Comparison of ENCODE assay signal across 28 mouse cellular contexts in genomic region chr16:21631815-21632222, GRCm38 (mm10).
DNase-seq lines count a peak whose midpoint lies in the region; ATAC-seq and TF ChIP-seq lines count a peak whose summit lies in the region.
"Had no signal": no experiment of that assay in that cellular context is flagged by ENCODE, and none has a peak within 500 bp of the region (broad histone marks: within the 10 kb centered on the region; RNA-seq: fewer than 3 reads in every experiment).

No protein-coding gene starts in this region.

- H3K9ac ChIP-seq in kidney, embryonic 14.5 days (ENCODE audit: low read depth, low read length) = no peak overlapping the region
- H3K9ac ChIP-seq: embryonic facial prominence, embryonic 15.5 days; forebrain, postnatal 0 days; heart, embryonic 15.5 days; hindbrain, embryonic 13.5 days; kidney, embryonic 15.5 days; limb, embryonic 13.5 days; liver, embryonic 12.5 days; midbrain, embryonic 13.5 days; neural tube, embryonic 13.5 days; stomach, embryonic 15.5 days had no signal

- no peaks in the 10 kb centered on the region for H3K79me2 ChIP-seq in myocyte (ENCODE audit: control insufficient read depth, insufficient read depth)

- peak; percentile 89 for ATAC-seq in activated CD4-positive, CD25-positive, alpha-beta regulatory T cell, adult 4 months
- ATAC-seq in kidney, embryonic 14.5 days (ENCODE audit: low FRiP score, low TSS enrichment) = no peak
- ATAC-seq: forebrain, postnatal 0 days; liver, embryonic 12.5 days; midbrain, embryonic 13.5 days had no signal

- no peaks in the 10 kb centered on the region for H3K36me3 ChIP-seq in myocyte (ENCODE audit: control insufficient read depth, insufficient read depth)
- no peaks in the 10 kb centered on the region for H3K36me3 ChIP-seq in kidney, embryonic 14.5 days (ENCODE audit: control insufficient read depth, insufficient read depth, low read length)
- H3K36me3 ChIP-seq: embryonic facial prominence, embryonic 15.5 days; heart, embryonic 15.5 days; hindbrain, embryonic 13.5 days; kidney, embryonic 15.5 days; limb, embryonic 13.5 days; liver, embryonic 12.5 days; midbrain, embryonic 13.5 days; neural tube, embryonic 13.5 days; stomach, embryonic 15.5 days had no signal

- H3ac ChIP-seq in myocyte (ENCODE audit: control insufficient read depth, insufficient read length) = no peak overlapping the region

- H3K4me2 ChIP-seq in myocyte (ENCODE audit: low read depth) = no peak overlapping the region
- H3K4me2 ChIP-seq in kidney, embryonic 14.5 days (replicated peaks; ENCODE audit: low read depth, low read length) = no peak overlapping the region
- H3K4me2 ChIP-seq: embryonic facial prominence, embryonic 15.5 days; heart, embryonic 15.5 days; hindbrain, embryonic 13.5 days; kidney, embryonic 15.5 days; limb, embryonic 13.5 days; liver, embryonic 12.5 days; midbrain, embryonic 13.5 days; neural tube, embryonic 13.5 days; stomach, embryonic 15.5 days had no signal

- TF ChIP-seq POLR2A in myocyte (IDR thresholded peaks at IDR 0.05; ENCODE audit: insufficient read length, low read depth) = no peak

- no peaks in the 10 kb centered on the region for H3K9me3 ChIP-seq in kidney, embryonic 14.5 days (ENCODE audit: control insufficient read depth, low read length)
- H3K9me3 ChIP-seq: embryonic facial prominence, embryonic 15.5 days; heart, embryonic 15.5 days; hindbrain, embryonic 13.5 days; kidney, embryonic 15.5 days; limb, embryonic 13.5 days; liver, embryonic 12.5 days; midbrain, embryonic 13.5 days; neural tube, embryonic 13.5 days; stomach, embryonic 15.5 days had no signal

- no peak overlapping the region for H3K27ac ChIP-seq in kidney, embryonic 14.5 days (ENCODE audit: low read depth, low read length)
- H3K27ac ChIP-seq: embryonic facial prominence, embryonic 15.5 days; heart, embryonic 15.5 days; hindbrain, embryonic 13.5 days; kidney, embryonic 15.5 days; limb, embryonic 13.5 days; liver, embryonic 12.5 days; midbrain, embryonic 13.5 days; neural tube, embryonic 13.5 days; stomach, embryonic 15.5 days had no signal

- 75% methylated on average over 4 of the region's 4 CpGs for WGBS in kidney, embryonic 14.5 days

- no peaks in the 10 kb centered on the region for H3K27me3 ChIP-seq in myocyte (ENCODE audit: control insufficient read depth, insufficient read depth, insufficient read length)
- no peaks in the 10 kb centered on the region for H3K27me3 ChIP-seq in kidney, embryonic 14.5 days (ENCODE audit: control insufficient read depth, insufficient read depth, low read length)
- H3K27me3 ChIP-seq: embryonic facial prominence, embryonic 15.5 days; heart, embryonic 15.5 days; hindbrain, embryonic 13.5 days; kidney, embryonic 15.5 days; limb, embryonic 13.5 days; liver, embryonic 12.5 days; midbrain, embryonic 13.5 days; neural tube, embryonic 13.5 days; stomach, embryonic 15.5 days had no signal

- no peak overlapping the region for H3K4me3 ChIP-seq in myocyte
- no peak overlapping the region for H3K4me3 ChIP-seq in kidney, embryonic 14.5 days (ENCODE audit: low read length)
- H3K4me3 ChIP-seq: embryonic facial prominence, embryonic 15.5 days; heart, embryonic 15.5 days; hindbrain, embryonic 13.5 days; kidney, embryonic 15.5 days; limb, embryonic 13.5 days; liver, embryonic 12.5 days; midbrain, embryonic 13.5 days; neural tube, embryonic 13.5 days; stomach, embryonic 15.5 days had no signal

- peak; percentile 39 for DNase-seq in thymus, postnatal 0 days (ENCODE audit: low spot score)
- DNase-seq in thymus, postnatal 4 days = no peak
- DNase-seq in B cell, adult 2 months = peak; percentile 14 to 25
- DNase-seq in kidney, adult 8-10 months = no peak
- DNase-seq in urinary bladder, postnatal 4 days (ENCODE audit: low spot score in 2 of 2) = no peak
- DNase-seq: adrenal gland, postnatal 14 days; cerebellum, adult 2 months; forebrain, postnatal 0 days; gastrocnemius, postnatal 36 days; heart, postnatal 36 days; layer of hippocampus, adult 9-11 months; lung, adult 18-20 months; lung, postnatal 14 days; retina, postnatal 1 day; right cerebral cortex, postnatal 25 days; spleen, adult 18-20 months had no signal

- no peaks in the 10 kb centered on the region for H3K4me1 ChIP-seq in kidney, embryonic 14.5 days (ENCODE audit: control insufficient read depth, insufficient read depth, low read length)
- H3K4me1 ChIP-seq: stomach, embryonic 15.5 days had no signal

TF ChIP-seq in myocyte, 11 proteins besides CTCF, POLR2A, EP300 and RAD21:
- TF ChIP-seq TCF12 (IDR thresholded peaks at IDR 0.05; ENCODE audit: insufficient read depth, poor library complexity, severe bottlenecking) (peak; percentile 30), REST (IDR thresholded peaks at IDR 0.05; ENCODE audit: insufficient read depth, insufficient read length) (no peak), MYOG (IDR thresholded peaks at IDR 0.05; ENCODE audit: control insufficient read depth in 1 of 3, insufficient read depth in 1 of 3, insufficient read length in 2 of 3, low read depth in 2 of 3) (peak in 1 of 3 experiments; percentile 70), MYOD1 (IDR thresholded peaks at IDR 0.05; ENCODE audit: control insufficient read depth in 1 of 3, insufficient read length in 2 of 3, low read depth in 2 of 3) (peak; percentile 8 to 89 (median 77))

Comparison
In these comparisons a context has a peak if more than half of its experiments do, and no peak if none do; other contexts are left out.
1. DNase-seq: peak in thymus, postnatal 0 days (single experiment) and B cell, adult 2 months (2 of 2); none in thymus, postnatal 4 days (single experiment), kidney, adult 8-10 months (0 of 2) and urinary bladder, postnatal 4 days (0 of 2).